Comparison of ENCODE assay signal across 11 mouse cellular contexts in the genomic region with DNA sequence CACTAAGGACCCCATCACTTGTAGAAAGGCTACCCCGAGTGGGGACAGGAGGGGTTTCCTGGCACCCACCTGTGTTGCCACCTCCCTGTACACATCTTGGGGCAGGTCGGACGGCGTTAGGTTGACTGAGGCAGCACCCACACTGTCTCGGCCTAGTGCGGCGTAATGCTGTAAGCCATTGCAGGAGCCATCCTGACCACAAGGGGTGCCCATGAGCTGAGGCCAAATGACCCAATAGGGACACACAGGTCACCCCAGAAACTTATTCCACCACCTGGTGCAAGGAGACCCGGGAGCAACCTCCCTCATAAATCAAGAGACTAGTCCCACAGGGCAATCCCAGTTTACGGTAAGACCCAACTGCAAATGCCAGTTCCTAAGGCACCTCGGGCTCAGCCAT. TPM values are rescaled to one million over a fixed set of nuclear protein-coding genes. Genes with fewer than 3 reads are reported as not detected.
DNase-seq lines count a peak whose midpoint lies in the region; ATAC-seq and TF ChIP-seq lines count a peak whose summit lies in the region.
"Had no signal": no experiment of that assay in that cellular context is flagged by ENCODE, and none has a peak within 500 bp of the region (broad histone marks: within the 10 kb centered on the region; RNA-seq: fewer than 3 reads in every experiment).

No protein-coding gene starts in this region.

- no peak overlapping the region for H3K27ac ChIP-seq in left cerebral cortex, adult 2 months
- H3K27ac ChIP-seq: limb, embryonic 15.5 days had no signal

- peaks cover 20% of the 10 kb centered on the region for H3K9me3 ChIP-seq in G1E (replicated peaks)

- peak; percentile 62 for TF ChIP-seq CTCF in left cerebral cortex, adult 2 months (IDR thresholded peaks at IDR 0.05)
- TF ChIP-seq CTCF in G1E (IDR thresholded peaks at IDR 0.05; ENCODE audit: low read depth, low read length) = peak; percentile 68

- peak; percentile 55 to 75 for DNase-seq in cerebellum, postnatal 25 days
- no peak for DNase-seq in cerebellum, adult 9-11 months
- DNase-seq in left cerebral cortex, adult 2 months (ENCODE audit: extremely low spot score in 1 of 2, low spot score in 2 of 2) = no peak
- no peak for DNase-seq in left cerebral cortex, adult 9 months (ENCODE audit: low spot score in 2 of 2)
- no peak for DNase-seq in G1E (ENCODE audit: low spot score)
- no peak for DNase-seq in Muller cell, postnatal 12 days (ENCODE audit: inconsistent ontology term)
- DNase-seq: right cerebral cortex, postnatal 25 days had no signal

- H3K27me3 ChIP-seq in G1E (ENCODE audit: insufficient read depth, low read length) = no peaks in the 10 kb centered on the region; the same call in 1 of the 2 replicates

- H3K4me3 ChIP-seq in left cerebral cortex, adult 2 months = no peak overlapping the region
- H3K4me3 ChIP-seq in G1E (ENCODE audit: low read depth, low read length) = no peak overlapping the region
- H3K4me3 ChIP-seq: limb, embryonic 15.5 days had no signal

- H3K36me3 ChIP-seq in G1E (replicated peaks) = peaks cover 99% of the 10 kb centered on the region

- intact Hi-C loops in left cerebral cortex, adult 2 months (cut with DNase I) = no loop called here

- H3K4me1 ChIP-seq in G1E (ENCODE audit: insufficient read depth, low read depth, low read length) = peaks cover 11% of the 10 kb centered on the region; the same call in 1 of the 2 replicates

- ATAC-seq in G1E (ENCODE audit: extremely low read depth, insufficient number of reproducible peaks, low FRiP score, poor library complexity, severe bottlenecking) = no peak
- peak; percentile 55 for ATAC-seq in megakaryocyte-erythroid progenitor cell, adult 5-6 weeks (replicated peaks; ENCODE audit: low FRiP score, low TSS enrichment, poor library complexity, severe bottlenecking)
- ATAC-seq in activated CD4-positive, CD25-positive, alpha-beta regulatory T cell, adult 4 months = no peak
- ATAC-seq: forebrain, embryonic 14.5 days had no signal

RNA-seq across cellular contexts. Expression of a gene that starts 8.1 kb away (rescaled TPM):
- 10 to 100 TPM; 45.1 to 51.6 TPM for total RNA-seq in left cerebral cortex, adult 2 months (2021)
- 44.5 and 50.5 TPM in 2 replicates for total RNA-seq in G1E (2014; fragmentation: Nextera tagmentation)
- 16.7 and 17.1 TPM in 2 replicates for total RNA-seq in G1E (2017)
- 45.3 and 45.5 TPM in 2 replicates for polyA plus RNA-seq in G1E (2012)
- 45.2 and 51.7 TPM in 2 replicates for total RNA-seq in megakaryocyte-erythroid progenitor cell, adult 5-6 weeks (2014; fragmentation: Nextera tagmentation)
- 17.6 and 21.2 TPM in 2 replicates for total RNA-seq in megakaryocyte-erythroid progenitor cell, adult 5-6 weeks (2017)
- polyA plus RNA-seq in activated CD4-positive, CD25-positive, alpha-beta regulatory T cell, adult 4 months (2017; shearing (Covaris generic)) = 10 to 100 TPM; 13.6 to 21.4 TPM

RNA-seq across cellular contexts. Expression of a gene that starts 16.6 kb away (rescaled TPM):
- 1 to 10 TPM; 4.5 to 4.8 TPM for total RNA-seq in left cerebral cortex, adult 2 months (2021)
- total RNA-seq in G1E (2014; fragmentation: Nextera tagmentation) (not detected in 2 replicates), G1E (2017) (0.44 TPM in 1 of 2 replicates, not detected in the other)
- polyA plus RNA-seq in G1E (2012) = not detected in 2 replicates
- not detected in 2 replicates for total RNA-seq in megakaryocyte-erythroid progenitor cell, adult 5-6 weeks (2014; fragmentation: Nextera tagmentation)
- total RNA-seq in megakaryocyte-erythroid progenitor cell, adult 5-6 weeks (2017) = not detected in 2 replicates
- not detected for polyA plus RNA-seq in activated CD4-positive, CD25-positive, alpha-beta regulatory T cell, adult 4 months (2017; shearing (Covaris generic))

RNA-seq across cellular contexts. Expression of a gene that starts 21.8 kb away (rescaled TPM):
- total RNA-seq in left cerebral cortex, adult 2 months (2021) = 100 to 1,000 TPM; 129 to 142 TPM
- total RNA-seq in G1E (2014; fragmentation: Nextera tagmentation) = 0.29 TPM in 1 of 2 replicates, not detected in the other
- 0.11 and 0.17 TPM in 2 replicates for total RNA-seq in G1E (2017)
- polyA plus RNA-seq in G1E (2012) = 0.27 and 0.47 TPM in 2 replicates
- 0.50 TPM in 1 of 2 replicates, not detected in the other for total RNA-seq in megakaryocyte-erythroid progenitor cell, adult 5-6 weeks (2014; fragmentation: Nextera tagmentation)
- total RNA-seq in megakaryocyte-erythroid progenitor cell, adult 5-6 weeks (2017) = not detected in 2 replicates
- not detected for polyA plus RNA-seq in activated CD4-positive, CD25-positive, alpha-beta regulatory T cell, adult 4 months (2017; shearing (Covaris generic))

RNA-seq across cellular contexts. Expression of a gene that starts 28.5 kb away (rescaled TPM):
- 10 to 100 TPM; 93.3 to 97.5 TPM for total RNA-seq in left cerebral cortex, adult 2 months (2021)
- total RNA-seq in G1E (2014; fragmentation: Nextera tagmentation) (109 and 129 TPM in 2 replicates), G1E (2017) (23.5 and 25.2 TPM in 2 replicates)
- 353 and 382 TPM in 2 replicates for polyA plus RNA-seq in G1E (2012)
- 76.0 and 106 TPM in 2 replicates for total RNA-seq in megakaryocyte-erythroid progenitor cell, adult 5-6 weeks (2014; fragmentation: Nextera tagmentation)
- total RNA-seq in megakaryocyte-erythroid progenitor cell, adult 5-6 weeks (2017) = 16.2 and 20.8 TPM in 2 replicates
- polyA plus RNA-seq in activated CD4-positive, CD25-positive, alpha-beta regulatory T cell, adult 4 months (2017; shearing (Covaris generic)) = 1 to 10 TPM; 3.9 to 4.4 TPM

RNA-seq across cellular contexts. Expression of a gene that starts 34.0 kb away (rescaled TPM):
- 100 to 1,000 TPM; 539 to 573 TPM for total RNA-seq in left cerebral cortex, adult 2 months (2021)
- 742 and 832 TPM in 2 replicates for total RNA-seq in G1E (2014; fragmentation: Nextera tagmentation)
- total RNA-seq in G1E (2017) = 308 and 330 TPM in 2 replicates
- 872 and 1,137 TPM in 2 replicates for polyA plus RNA-seq in G1E (2012)
- total RNA-seq in megakaryocyte-erythroid progenitor cell, adult 5-6 weeks (2014; fragmentation: Nextera tagmentation) = 361 and 460 TPM in 2 replicates
- total RNA-seq in megakaryocyte-erythroid progenitor cell, adult 5-6 weeks (2017) = 350 and 443 TPM in 2 replicates
- polyA plus RNA-seq in activated CD4-positive, CD25-positive, alpha-beta regulatory T cell, adult 4 months (2017; shearing (Covaris generic)) = 100 to 1,000 TPM; 135 to 157 TPM

Comparison
In these comparisons a context has a peak if more than half of its experiments do, and no peak if none do; other contexts are left out.
1. DNase-seq: peak in cerebellum, postnatal 25 days (2 of 2); none in cerebellum, adult 9-11 months (single experiment), left cerebral cortex, adult 2 months (0 of 2), left cerebral cortex, adult 9 months (0 of 2), G1E (single experiment) and Muller cell, postnatal 12 days (single experiment).
2. RNA of a gene that starts 21.8 kb away (total RNA-seq): 129 to 142 TPM in left cerebral cortex, adult 2 months; 0.50 TPM in megakaryocyte-erythroid progenitor cell, adult 5-6 weeks and 0.11 to 0.29 TPM in G1E; every median in the first group is over 10 times any median in the second.